Mouse (Mus musculus) liver, embryonic 15.5 days (tissue): ENCODE measurements around the gene Gpx2. TPM values are rescaled to one million over a fixed set of nuclear protein-coding genes. Genes with fewer than 3 reads are reported as not detected.

Experiments
- ATAC-seq: fragments of 200-750 bp; cut with Nextera tagmentation; 2 replicates; pipeline ENCODE4 v1.8.0; 2017; ENCODE audit warnings: moderate number of reproducible peaks, mild to moderate bottlenecking, moderate library complexity; ENCODE audit not compliant: insufficient read depth
- H3K27ac ChIP-seq: fragments of 300-500 bp; sonication (generic); replicated peaks from 2 replicates; pipeline ENCODE4 v1.5.1; 2015; ENCODE audit warnings: mild to moderate bottlenecking, inconsistent platforms
- H3K27me3 ChIP-seq: fragments of 300-500 bp; sonication (generic); 2 replicates; pipeline ENCODE4 v1.6.1; 2015; ENCODE audit warnings: mild to moderate bottlenecking, inconsistent platforms
- H3K36me3 ChIP-seq: fragments of 300-500 bp; sonication (generic); replicated peaks from 2 replicates; pipeline ENCODE4 v1.6.1; 2015; ENCODE audit warnings: moderate library complexity, mild to moderate bottlenecking, inconsistent platforms
- H3K4me1 ChIP-seq: fragments of 300-500 bp; sonication (generic); replicated peaks from 2 replicates; pipeline ENCODE4 v1.6.1; 2015; ENCODE audit warnings: inconsistent platforms
- H3K4me2 ChIP-seq: fragments of 300-500 bp; sonication (generic); 2 replicates; pipeline ENCODE4 v1.6.1; 2015; ENCODE audit warnings: moderate library complexity, mild to moderate bottlenecking, inconsistent platforms
- H3K4me3 ChIP-seq: fragments of 300-500 bp; sonication (generic); replicated peaks from 2 replicates; pipeline ENCODE4 v1.5.1; 2015; ENCODE audit warnings: mild to moderate bottlenecking, inconsistent platforms
- H3K9ac ChIP-seq: fragments of 300-500 bp; sonication (generic); 2 replicates; pipeline ENCODE4 v1.6.1; 2015; ENCODE audit warnings: moderate library complexity, mild to moderate bottlenecking, inconsistent platforms
- H3K9me3 ChIP-seq: fragments of 300-500 bp; sonication (generic); replicated peaks from 2 replicates; pipeline ENCODE4 v1.6.1; 2016; ENCODE audit warnings: inconsistent platforms
- WGBS: fragments of 180-500 bp; shearing (Covaris S2); methylation state at CpG from one replicate; pipeline ENCODE4 v1.1.7; 2015; ENCODE audit warnings: mixed read lengths; ENCODE audit not compliant: insufficient replicate concordance; 5-methylcytosine and 5-hydroxymethylcytosine counted together
- polyA plus RNA-seq: library from polyadenylated mRNA; unstranded; fragments of >200 nt; fragmentation: Nextera tagmentation; extraction: Ambion mirVana; gene quantifications from 2 replicates; pipeline ENCODE4 v1.2.1, GENCODE M21; 2015

Gpx2 gene
- polyA plus RNA-seq, 1 experiment from 2014 or later, result not detected

GRCm38 (mm10) chr12:76778305-76779083 lies 16.9 kb downstream of the Gpx2 start:
- H3K27me3 ChIP-seq, result no peaks in the 10 kb centered on the region
- H3K36me3 ChIP-seq, result peaks cover 17% of the 10 kb centered on the region
- ATAC-seq, result no peak
- no peaks in the 10 kb centered on the region for H3K4me1 ChIP-seq
- H3K9me3 ChIP-seq, result no peaks in the 10 kb centered on the region
- 71% methylated on average over 10 of the region's 10 CpGs for WGBS
- no peak overlapping the region for H3K27ac ChIP-seq
- H3K4me3 ChIP-seq, result no peak overlapping the region
- no peak overlapping the region for H3K4me2 ChIP-seq
- no peak overlapping the region for H3K9ac ChIP-seq

DNA sequence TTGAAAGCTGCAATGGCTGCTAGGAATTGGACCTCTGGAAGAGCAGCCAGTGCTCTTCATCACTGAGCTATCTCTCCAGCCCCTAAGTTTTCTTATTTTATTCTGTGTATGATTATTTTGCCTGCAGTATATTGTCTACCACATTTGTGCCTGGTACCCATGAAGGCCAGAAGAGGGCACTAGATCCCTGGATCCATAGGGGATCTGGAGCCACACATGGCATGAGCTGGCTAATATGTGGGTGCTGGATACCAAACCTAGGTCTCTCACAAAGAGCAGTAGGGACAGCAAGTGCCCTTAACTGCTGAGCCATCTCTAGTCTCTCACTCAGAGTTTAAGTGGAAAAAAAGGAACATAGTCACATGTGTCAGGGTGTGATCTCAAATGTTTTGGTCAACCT lies 17.5 kb downstream of the Gpx2 start:
- Histone ChIP-seq H3K9me3 (no peaks in the 10 kb centered on the region), H3K4me1 (no peaks in the 10 kb centered on the region), H3K4me2 (no peak overlapping the region), H3K9ac (no peak overlapping the region), H3K4me3 (no peak overlapping the region), H3K27ac (no peak overlapping the region), H3K27me3 (no peaks in the 10 kb centered on the region), H3K36me3 (peaks cover 17% of the 10 kb centered on the region)
- ATAC-seq, result no peak

DNA sequence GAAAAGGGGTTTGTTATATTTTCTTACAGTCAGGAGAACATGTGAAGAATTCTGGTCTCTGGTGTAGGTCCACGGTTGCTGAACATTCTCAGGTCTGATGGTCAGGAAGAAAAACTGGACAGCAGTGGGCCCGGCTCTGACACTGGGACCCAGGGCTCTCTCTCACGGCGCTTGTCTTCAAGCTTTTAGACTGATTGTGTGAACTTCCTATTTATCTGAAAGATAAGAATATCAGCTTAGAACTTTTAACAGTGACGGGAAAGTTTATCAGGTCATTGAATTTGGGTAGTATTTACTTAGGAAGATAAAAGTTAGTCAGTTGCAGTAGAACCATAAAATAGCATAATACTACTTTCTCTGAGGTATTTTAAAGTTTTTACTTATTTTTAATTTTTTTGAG lies 18.5 kb downstream of the Gpx2 start:
- H3K27me3 ChIP-seq, result no peaks in the 10 kb centered on the region
- no peak overlapping the region for H3K4me3 ChIP-seq
- ATAC-seq, result no peak
- WGBS, result 35% methylated on average over 5 of the region's 5 CpGs
- 0 out of 2 replicates have a peak, but pooled peaks cover 4% of the 10 kb centered on the region for H3K4me1 ChIP-seq
- no peaks in the 10 kb centered on the region for H3K9me3 ChIP-seq
- no peak overlapping the region for H3K4me2 ChIP-seq
- no peak overlapping the region for H3K27ac ChIP-seq
- peaks cover 17% of the 10 kb centered on the region for H3K36me3 ChIP-seq
- no peak overlapping the region for H3K9ac ChIP-seq

DNA sequence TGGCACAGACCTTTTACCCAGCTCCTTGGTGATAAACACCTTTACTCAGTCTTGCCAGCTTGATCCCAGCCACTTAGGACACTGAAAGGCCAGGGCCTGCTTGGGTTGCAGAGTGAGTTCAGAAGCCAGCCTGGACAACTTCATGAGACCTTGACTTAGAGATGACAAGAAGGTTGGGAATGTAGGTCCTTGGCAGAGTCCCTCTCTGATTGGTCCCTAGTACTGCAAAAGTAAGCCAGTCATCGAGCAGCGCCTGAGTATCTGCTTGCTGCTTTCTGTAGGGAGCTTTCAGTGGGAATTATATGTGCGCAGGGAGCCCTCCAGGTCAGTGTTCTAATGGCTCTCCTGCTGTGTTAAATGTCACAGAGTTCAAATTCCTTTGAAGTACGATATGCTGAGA lies 20.2 kb downstream of the Gpx2 start:
- H3K27ac ChIP-seq, result no peak overlapping the region
- no peaks in the 10 kb centered on the region for H3K27me3 ChIP-seq
- H3K4me2 ChIP-seq, result no peak overlapping the region
- no peak overlapping the region for H3K4me3 ChIP-seq
- WGBS, result 83% methylated on average over 4 of the region's 4 CpGs
- peaks cover 13% of the 10 kb centered on the region for H3K36me3 ChIP-seq
- H3K4me1 ChIP-seq, result 0 out of 2 replicates have a peak, but pooled peaks cover 4% of the 10 kb centered on the region
- H3K9me3 ChIP-seq, result no peaks in the 10 kb centered on the region
- H3K9ac ChIP-seq, result no peak overlapping the region
- ATAC-seq, result no peak

DNA sequence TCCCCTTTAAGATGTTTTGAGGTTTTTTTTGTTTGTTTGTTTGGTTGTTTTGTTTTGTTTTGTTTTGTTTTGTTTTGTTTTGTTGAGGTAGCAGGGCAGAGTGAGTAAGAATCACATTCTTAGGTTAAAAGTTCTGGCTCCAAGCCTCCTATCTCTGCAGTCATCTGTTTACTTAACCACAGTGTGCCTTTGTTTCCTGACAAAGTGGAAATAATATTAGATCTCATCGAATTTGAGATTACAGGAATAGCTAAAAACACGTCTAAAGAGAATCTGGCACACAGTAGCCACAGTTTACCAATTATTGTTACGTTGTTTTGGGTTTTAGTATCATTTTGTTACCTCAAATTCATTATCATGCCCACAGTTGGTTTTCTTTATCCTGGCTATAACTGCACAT lies 20.7 kb downstream of the Gpx2 start:
- no peak overlapping the region for H3K9ac ChIP-seq
- no peak overlapping the region for H3K4me2 ChIP-seq
- WGBS, result 36% methylated on average over 3 of the region's 3 CpGs
- 0 out of 2 replicates have a peak, but pooled peaks cover 4% of the 10 kb centered on the region for H3K4me1 ChIP-seq
- no peaks in the 10 kb centered on the region for H3K27me3 ChIP-seq
- no peak overlapping the region for H3K4me3 ChIP-seq
- H3K36me3 ChIP-seq, result peaks cover 10% of the 10 kb centered on the region
- ATAC-seq, result no peak
- H3K9me3 ChIP-seq, result no peaks in the 10 kb centered on the region
- H3K27ac ChIP-seq, result no peak overlapping the region

GRCm38 (mm10) chr12:76771540-76771939 lies 23.8 kb downstream of the Gpx2 start:
- Histone ChIP-seq H3K36me3 (0 out of 2 replicates have a peak, but pooled peaks cover 4% of the 10 kb centered on the region), H3K4me1 (peaks cover 6% of the 10 kb centered on the region)
- 78% methylated on average over 5 of the region's 5 CpGs for WGBS

DNA sequence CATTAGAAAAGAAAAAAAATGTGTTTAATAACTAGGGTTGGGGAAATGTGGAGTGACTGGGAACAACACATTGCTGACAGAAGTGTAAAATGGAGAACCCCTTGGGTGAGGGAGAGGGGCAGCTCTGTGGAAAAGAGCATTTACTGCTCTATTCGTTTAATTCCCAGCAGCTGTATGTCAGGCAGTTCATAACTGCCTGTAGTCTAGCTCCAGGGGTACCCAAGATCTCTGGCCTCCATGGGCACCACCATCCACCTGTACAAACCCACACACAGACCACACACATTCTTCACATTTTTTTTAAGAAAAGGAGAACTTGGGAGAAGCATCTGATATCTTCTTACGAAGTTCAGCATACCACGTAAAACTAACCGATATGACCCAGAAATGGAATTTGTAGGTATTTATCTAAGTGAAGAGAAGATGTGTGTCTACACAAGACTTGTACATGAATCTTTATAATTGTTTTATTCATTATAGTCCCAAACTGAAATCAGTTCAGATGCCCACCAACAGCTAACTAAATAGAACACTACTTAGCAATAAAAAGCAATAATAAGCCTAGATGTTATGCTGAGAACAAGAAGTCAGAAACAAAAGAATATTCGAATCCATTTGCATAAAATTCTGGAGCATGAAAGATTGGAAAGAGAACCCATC lies 24.4 kb downstream of the Gpx2 start:
- Histone ChIP-seq H3K4me2 (no peak overlapping the region), H3K4me1 (peaks cover 12% of the 10 kb centered on the region), H3K9ac (no peak overlapping the region), H3K27ac (no peak overlapping the region), H3K4me3 (no peak overlapping the region), H3K36me3 (0 out of 2 replicates have a peak, but pooled peaks cover 2% of the 10 kb centered on the region), H3K27me3 (no peaks in the 10 kb centered on the region), H3K9me3 (no peaks in the 10 kb centered on the region)
- no peak for ATAC-seq
- 75% methylated on average over 5 of the region's 5 CpGs for WGBS

More at GRCm38 (mm10) chr12:76771540-76771939, 23.8 kb downstream of the Gpx2 start:
- no peaks in the 10 kb centered on the region for H3K27me3 ChIP-seq
- no peak overlapping the region for H3K4me2 ChIP-seq
- H3K27ac ChIP-seq, result no peak overlapping the region
- H3K9ac ChIP-seq, result no peak overlapping the region
- no peak overlapping the region for H3K4me3 ChIP-seq
- no peak for ATAC-seq
- no peaks in the 10 kb centered on the region for H3K9me3 ChIP-seq

DNA sequence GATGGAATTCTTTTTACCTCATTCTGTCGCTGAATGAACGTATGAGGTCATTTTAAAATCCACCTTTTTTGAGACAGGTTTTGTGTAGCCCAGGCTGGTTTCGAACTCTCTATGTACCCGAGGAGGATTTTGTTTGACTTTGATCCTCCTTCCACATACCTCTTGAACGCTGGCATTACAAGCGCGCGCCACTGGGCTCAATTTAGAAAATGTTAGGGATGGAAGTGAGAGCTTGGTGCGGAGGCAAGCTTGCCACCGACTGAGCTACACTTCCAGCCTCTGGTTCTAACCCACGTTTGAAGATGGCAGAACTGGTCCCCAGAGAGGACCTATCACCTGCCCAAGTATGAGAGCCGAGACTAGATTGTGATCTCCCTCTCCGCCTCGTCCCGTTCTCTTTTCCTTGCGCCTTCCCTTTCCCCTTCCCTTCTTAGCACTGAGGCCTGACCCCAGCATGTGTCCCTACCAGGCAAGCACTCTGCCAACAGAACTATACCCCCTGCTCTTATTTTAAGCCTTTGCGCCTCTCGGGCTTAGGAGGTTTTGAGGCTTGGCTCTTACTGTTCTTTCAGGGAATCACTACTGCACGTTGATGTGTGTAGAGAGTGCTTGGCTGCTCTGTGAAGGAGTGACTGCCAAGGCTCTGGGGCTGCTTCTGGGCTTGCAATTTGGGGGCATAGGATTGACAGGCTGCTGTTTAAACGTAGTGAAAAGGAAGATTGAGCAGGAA lies 29.3 kb downstream of the Gpx2 start:
- H3K9me3 ChIP-seq, result no peaks in the 10 kb centered on the region
- H3K27me3 ChIP-seq, result no peaks in the 10 kb centered on the region
- peaks cover 17% of the 10 kb centered on the region for H3K4me1 ChIP-seq
- peak; percentile 2; the same call in 1 of the 2 replicates for ATAC-seq
- peak overlapping the region; percentile 78 for H3K9ac ChIP-seq
- H3K27ac ChIP-seq, result peak overlapping the region; percentile 88
- 32% methylated on average over 20 of the region's 20 CpGs for WGBS
- peak overlapping the region; percentile 77 for H3K4me2 ChIP-seq
- H3K4me3 ChIP-seq, result peak overlapping the region; percentile 80
- H3K36me3 ChIP-seq, result no peaks in the 10 kb centered on the region

- WGBS, result 0% methylated on average over 31 of the region's 31 CpGs
- Histone ChIP-seq H3K4me1 (peaks cover 17% of the 10 kb centered on the region), H3K4me3 (peak within 1 kb of the TSS; percentile 80), H3K4me2 (peak within 1 kb of the TSS; percentile 77), H3K9me3 (no peaks in the 10 kb centered on the region), H3K36me3 (no peaks in the 10 kb centered on the region), H3K9ac (peak within 1 kb of the TSS; percentile 78), H3K27ac (peak within 1 kb of the TSS; percentile 88), H3K27me3 (no peaks in the 10 kb centered on the region)
- peak; percentile 99 for ATAC-seq
Observed at GRCm38 (mm10) chr12:76765354-76765851, 30.0 kb downstream of the Gpx2 start, which contains the start of the genes Churc1 and Fntb. Churc1 (plus strand) TSS chr12:76765538. Fntb (plus strand) TSS chr12:76765589.

DNA sequence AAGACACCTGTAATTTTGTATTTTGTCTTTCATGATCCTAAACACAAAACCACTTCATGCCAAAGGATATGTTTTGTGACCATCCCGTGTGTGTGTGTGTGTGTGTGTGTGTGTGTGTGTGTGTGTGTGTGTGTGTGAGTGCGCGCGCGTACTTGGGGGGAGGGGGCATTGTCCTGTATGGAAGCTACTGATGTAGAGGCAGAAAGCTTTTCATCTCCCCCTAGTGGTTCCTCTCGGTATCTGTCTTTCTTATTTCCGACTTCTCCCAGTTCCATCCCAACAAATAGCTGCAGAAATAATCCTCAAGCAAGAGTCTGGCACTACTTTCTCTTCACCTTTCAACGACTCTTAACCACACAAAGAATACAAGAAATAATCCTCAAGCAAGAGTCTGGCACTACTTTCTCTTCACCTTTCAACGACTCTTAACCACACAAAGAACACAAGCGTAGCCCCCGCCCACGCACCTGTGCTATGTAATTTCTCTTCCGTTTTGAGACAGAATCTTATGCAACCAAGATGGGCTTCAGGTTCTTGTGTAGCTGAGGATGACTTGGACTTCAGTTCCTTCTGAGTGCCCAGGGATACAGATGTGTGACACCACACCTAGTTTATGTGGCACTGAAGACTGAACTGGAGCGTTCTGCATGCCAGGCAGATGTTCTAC lies 42.6 kb downstream of the Gpx2 start:
- no peak overlapping the region for H3K4me3 ChIP-seq
- no peak overlapping the region for H3K27ac ChIP-seq
- H3K4me2 ChIP-seq, result no peak overlapping the region
- 41% methylated on average over 14 of the region's 14 CpGs for WGBS
- no peaks in the 10 kb centered on the region for H3K36me3 ChIP-seq
- ATAC-seq, result no peak
- no peak overlapping the region for H3K9ac ChIP-seq
- H3K4me1 ChIP-seq, result no peaks in the 10 kb centered on the region
- no peaks in the 10 kb centered on the region for H3K9me3 ChIP-seq
- peaks cover 22% of the 10 kb centered on the region for H3K27me3 ChIP-seq
